Mouse (Mus musculus): ENCODE measurements around the gene Abr. TPM values are rescaled to one million over a fixed set of nuclear protein-coding genes. Genes with fewer than 3 reads are reported as not detected.
A peak's percentile ranks its signal among the peaks of the same experiment; 100 is the strongest.

Gene Abr
- total and polyA plus RNA-seq, 2 experiments from 2014 or later, result 102 to 243 TPM

DNA sequence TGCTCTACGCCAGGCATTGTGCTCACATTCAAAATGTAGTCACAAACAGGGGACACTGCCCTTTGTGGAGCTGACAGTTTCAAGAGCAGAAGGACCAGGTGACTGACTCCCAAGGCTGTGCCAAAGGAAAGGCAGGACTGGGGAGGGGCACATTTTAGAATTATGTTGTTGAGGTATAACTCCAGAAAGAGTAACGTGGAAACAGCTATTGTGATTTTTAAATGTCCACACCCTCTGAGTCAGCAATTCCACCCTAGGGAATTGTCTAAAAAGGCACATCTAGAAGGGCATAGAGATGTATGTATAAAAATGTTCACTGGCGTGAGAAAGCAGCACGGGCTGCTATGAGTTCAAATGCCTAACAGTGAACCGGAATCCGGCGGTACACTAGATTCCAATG, 122.5 kb downstream of the Abr start:
- H3K9me3 ChIP-seq (ENCODE audit: low read length), result no peaks in the 10 kb centered on the region
- TF ChIP-seq CTCF (IDR thresholded peaks at IDR 0.05), result no peak

DNA sequence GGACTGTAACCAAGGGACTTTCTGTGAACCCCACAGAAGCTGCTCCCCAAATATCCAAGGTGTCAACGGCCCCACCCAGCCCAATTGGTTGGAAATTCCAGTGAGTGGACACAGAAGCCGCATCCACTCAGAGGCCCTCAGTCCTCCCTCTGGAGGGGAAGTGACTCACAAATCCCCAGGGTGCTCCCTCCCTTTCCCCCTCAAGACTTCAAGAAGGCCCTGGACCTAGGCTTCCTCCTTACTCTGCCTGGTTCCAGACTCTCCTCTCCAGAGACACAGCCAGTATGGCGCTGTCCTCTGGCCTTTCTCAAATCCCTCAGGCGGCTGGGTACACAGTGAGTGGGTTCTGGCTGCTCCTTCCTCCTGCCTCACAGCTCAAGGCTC, 124.4 kb downstream of the Abr start:
- Histone ChIP-seq H3K9ac (replicated peaks; ENCODE audit: low read length, poor library complexity, severe bottlenecking) (no peak overlapping the region), H3K4me1 (ENCODE audit: insufficient read depth, low read length) (peaks cover 13% of the 10 kb centered on the region), H3K4me2 (ENCODE audit: low read depth, low read length, poor library complexity, severe bottlenecking) (no peak overlapping the region), H3K4me3 (ENCODE audit: low read depth, low read length) (no peak overlapping the region), H3K36me3 (ENCODE audit: insufficient read depth, low read length) (no peaks in the 10 kb centered on the region), H3K27ac (ENCODE audit: low read depth, low read length) (no peak overlapping the region), H3K9me3 (ENCODE audit: low read length) (no peaks in the 10 kb centered on the region), H3K27me3 (ENCODE audit: insufficient read depth, low read length) (no peaks in the 10 kb centered on the region)
- no peak for TF ChIP-seq CTCF (IDR thresholded peaks at IDR 0.05)
- no peak for ATAC-seq (ENCODE audit: low FRiP score)
- no peak for DNase-seq (ENCODE audit: low spot score)
- WGBS, result 82% methylated on average over 4 of the region's 4 CpGs

More for the DNA sequence above, 122.5 kb downstream of the Abr start:
- 81% methylated on average over 7 of the region's 7 CpGs for WGBS
- Histone ChIP-seq H3K27me3 (ENCODE audit: insufficient read depth, low read length) (no peaks in the 10 kb centered on the region), H3K4me3 (ENCODE audit: low read depth, low read length) (no peak overlapping the region), H3K9ac (replicated peaks; ENCODE audit: low read length, poor library complexity, severe bottlenecking) (no peak overlapping the region), H3K36me3 (ENCODE audit: insufficient read depth, low read length) (no peaks in the 10 kb centered on the region), H3K4me1 (ENCODE audit: insufficient read depth, low read length) (peaks cover 6% of the 10 kb centered on the region; the same call in 1 of the 2 replicates), H3K27ac (ENCODE audit: low read depth, low read length) (no peak overlapping the region), H3K4me2 (ENCODE audit: low read depth, low read length, poor library complexity, severe bottlenecking) (no peak overlapping the region)
- no peak for ATAC-seq (ENCODE audit: low FRiP score)
- no peak for DNase-seq (ENCODE audit: low spot score)

DNA sequence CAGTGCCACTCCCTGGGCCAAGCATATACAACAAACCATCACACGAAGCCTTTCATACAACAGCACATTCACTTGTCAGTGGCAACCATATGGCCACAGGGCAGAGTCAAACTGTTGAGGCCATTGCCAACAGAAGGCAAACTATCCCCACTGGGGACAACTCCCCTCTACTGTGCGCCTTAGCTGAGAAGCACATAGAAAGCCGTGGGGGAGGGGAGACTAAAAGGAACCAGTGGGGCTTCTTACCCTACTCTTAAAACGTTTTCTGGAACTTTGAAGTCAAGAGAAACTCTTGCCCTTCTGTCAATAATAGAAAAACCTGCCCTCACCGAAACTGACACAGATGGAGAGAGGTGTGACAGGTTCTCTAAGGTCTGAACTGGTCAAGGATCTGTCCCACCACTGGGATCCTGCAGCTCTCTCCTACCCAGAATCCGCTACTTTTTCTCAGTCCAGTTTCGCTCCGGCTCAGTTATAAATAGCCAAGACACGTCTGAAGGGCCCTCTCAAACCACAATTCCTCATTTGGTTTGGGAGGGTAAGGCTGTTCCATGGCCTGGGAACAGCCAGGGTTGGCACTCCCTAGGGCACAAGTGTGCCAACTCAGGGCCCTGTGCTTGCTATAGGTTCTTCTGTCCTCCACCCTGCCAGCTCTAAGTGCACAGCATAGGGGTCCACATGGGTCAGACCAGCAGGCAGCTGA, 124.9 kb downstream of the Abr start:
- WGBS, result 83% methylated on average over 9 of the region's 9 CpGs
- H3K9ac ChIP-seq (replicated peaks; ENCODE audit: low read length, poor library complexity, severe bottlenecking), result no peak overlapping the region
- no peaks in the 10 kb centered on the region for H3K27me3 ChIP-seq (ENCODE audit: insufficient read depth, low read length)
- H3K4me3 ChIP-seq (ENCODE audit: low read depth, low read length), result no peak overlapping the region
- no peaks in the 10 kb centered on the region for H3K9me3 ChIP-seq (ENCODE audit: low read length)
- ATAC-seq (ENCODE audit: low FRiP score), result no peak
- DNase-seq (ENCODE audit: low spot score), result no peak
- no peak overlapping the region for H3K27ac ChIP-seq (ENCODE audit: low read depth, low read length)
- no peaks in the 10 kb centered on the region for H3K36me3 ChIP-seq (ENCODE audit: insufficient read depth, low read length)
- no peak for TF ChIP-seq CTCF (IDR thresholded peaks at IDR 0.05)
- peaks cover 16% of the 10 kb centered on the region for H3K4me1 ChIP-seq (ENCODE audit: insufficient read depth, low read length)
- no peak overlapping the region for H3K4me2 ChIP-seq (ENCODE audit: low read depth, low read length, poor library complexity, severe bottlenecking)

DNA sequence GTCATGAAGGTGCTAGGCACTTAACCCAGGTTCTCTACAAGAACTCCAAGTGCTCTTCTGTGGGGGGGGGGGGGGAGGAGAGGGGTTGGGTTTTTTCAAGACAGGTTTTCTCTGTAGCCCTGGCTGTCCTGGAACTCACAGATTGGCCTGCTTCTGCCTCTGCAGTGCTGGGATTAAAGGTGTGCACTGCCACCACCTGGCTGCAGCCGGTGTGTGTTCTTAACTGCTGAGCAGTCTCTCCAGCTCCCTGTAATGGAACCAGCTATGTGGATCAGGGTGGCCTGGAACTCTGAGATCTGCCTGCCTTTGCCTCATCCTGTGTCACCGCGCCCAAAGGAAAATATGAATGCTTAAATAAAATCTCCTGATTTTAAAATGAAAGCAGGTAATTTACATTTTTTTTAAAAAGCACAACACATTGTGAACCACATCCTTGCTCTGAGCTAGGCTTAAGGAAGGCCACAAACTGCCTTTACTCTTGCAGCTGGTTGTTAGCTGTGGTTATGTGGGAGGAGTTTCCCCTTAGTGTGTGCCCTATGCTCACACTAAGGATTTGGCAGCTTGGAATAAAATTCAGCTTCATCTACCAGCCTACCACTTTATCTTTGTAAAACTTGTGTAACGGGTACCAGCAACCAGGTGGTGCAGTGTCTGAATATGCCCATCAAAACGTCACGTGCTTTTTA, 125.9 kb downstream of the Abr start:
- Histone ChIP-seq H3K4me2 (ENCODE audit: low read depth, low read length, poor library complexity, severe bottlenecking) (no peak overlapping the region), H3K9ac (replicated peaks; ENCODE audit: low read length, poor library complexity, severe bottlenecking) (no peak overlapping the region), H3K36me3 (ENCODE audit: insufficient read depth, low read length) (no peaks in the 10 kb centered on the region), H3K27ac (ENCODE audit: low read depth, low read length) (no peak overlapping the region), H3K4me3 (ENCODE audit: low read depth, low read length) (no peak overlapping the region), H3K27me3 (ENCODE audit: insufficient read depth, low read length) (no peaks in the 10 kb centered on the region), H3K4me1 (ENCODE audit: insufficient read depth, low read length) (peaks cover 24% of the 10 kb centered on the region), H3K9me3 (ENCODE audit: low read length) (no peaks in the 10 kb centered on the region)
- ATAC-seq (ENCODE audit: low FRiP score), result no peak
- DNase-seq (ENCODE audit: low spot score), result peak; percentile 69
- WGBS, result 73% methylated on average over 6 of the region's 6 CpGs
- TF ChIP-seq CTCF (IDR thresholded peaks at IDR 0.05), result peak; percentile 75

DNA sequence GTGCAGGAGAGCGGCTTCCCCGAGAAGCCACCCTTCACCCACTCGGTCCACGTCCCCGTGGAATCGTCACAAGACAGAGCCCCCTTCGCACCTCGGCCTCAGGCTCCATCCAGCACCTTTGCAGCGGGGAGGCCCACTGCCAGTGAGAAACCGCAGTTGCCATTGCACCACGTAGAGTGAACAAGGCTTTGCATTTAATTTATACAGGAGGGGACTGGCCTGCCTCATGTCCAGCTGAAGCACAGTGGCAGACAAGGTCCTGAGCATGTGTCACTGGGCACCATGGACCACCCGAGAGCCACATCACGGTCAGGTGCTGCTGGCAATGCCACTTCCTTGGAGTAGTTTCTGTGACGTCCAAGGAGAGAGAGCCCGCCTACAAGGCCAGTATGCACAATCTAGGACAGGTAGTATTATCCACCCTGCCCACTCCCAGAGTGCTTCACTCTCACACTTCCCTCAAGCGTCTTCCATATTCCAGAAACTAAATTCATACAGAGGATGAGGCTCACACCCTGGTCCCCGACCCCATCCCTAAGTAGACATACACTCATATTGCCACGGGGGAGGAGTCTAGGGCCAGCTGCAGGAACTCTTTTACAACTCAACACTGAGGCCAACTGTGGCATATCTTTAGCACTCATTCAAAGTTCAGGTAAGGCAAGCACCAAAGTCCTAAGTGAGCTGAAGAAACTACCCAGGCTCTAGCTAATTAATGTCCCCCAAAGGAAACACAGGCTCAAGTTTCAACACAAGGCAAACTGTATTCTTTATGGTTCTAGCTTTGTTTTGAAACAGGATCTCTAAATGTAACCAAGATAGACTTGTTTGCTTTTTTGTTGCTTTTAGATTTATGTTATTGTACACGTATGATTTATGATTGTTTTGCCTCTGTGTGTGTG, 126.7 kb downstream of the Abr start:
- ATAC-seq (ENCODE audit: low FRiP score) (peak; percentile 21; the same call in 1 of the 2 replicates), DNase-seq (ENCODE audit: low spot score) (no peak)
- Histone ChIP-seq H3K4me2 (ENCODE audit: low read depth, low read length, poor library complexity, severe bottlenecking) (peak overlapping the region; percentile 80), H3K4me1 (ENCODE audit: insufficient read depth, low read length) (peaks cover 29% of the 10 kb centered on the region), H3K9ac (replicated peaks; ENCODE audit: low read length, poor library complexity, severe bottlenecking) (peak overlapping the region; percentile 83), H3K27ac (ENCODE audit: low read depth, low read length) (peak overlapping the region; percentile 94), H3K4me3 (ENCODE audit: low read depth, low read length) (peak overlapping the region; percentile 54), H3K36me3 (ENCODE audit: insufficient read depth, low read length) (no peaks in the 10 kb centered on the region), H3K27me3 (ENCODE audit: insufficient read depth, low read length) (no peaks in the 10 kb centered on the region), H3K9me3 (ENCODE audit: low read length) (no peaks in the 10 kb centered on the region)
- 19% methylated on average over 19 of the region's 19 CpGs for WGBS
- TF ChIP-seq CTCF (IDR thresholded peaks at IDR 0.05), result no peak

All from midbrain, postnatal 0 days (tissue).